Mouse (Mus musculus) neural tube, embryonic 15.5 days (tissue): Measurements from ENCODE around the gene Nudt1. TPM values are rescaled to one million over a fixed set of nuclear protein-coding genes. Genes with fewer than 3 reads are reported as not detected.

Experiments used
- ATAC-seq: fragments of 200-750 bp; cut with Nextera tagmentation; 2 replicates; pipeline ENCODE4 v1.8.0; 2017; ENCODE audit warnings: mild to moderate bottlenecking, moderate TSS enrichment, moderate library complexity; ENCODE audit not compliant: low FRiP score
- H3K27ac ChIP-seq: fragments of 300-500 bp; sonication (generic); replicated peaks from 2 replicates; pipeline ENCODE4 v1.5.1; 2015; ENCODE audit warnings: mild to moderate bottlenecking, inconsistent platforms
- H3K27me3 ChIP-seq: fragments of 300-500 bp; sonication (generic); replicated peaks from 2 replicates; pipeline ENCODE4 v1.6.1; 2015; ENCODE audit warnings: inconsistent platforms
- H3K36me3 ChIP-seq: fragments of 300-500 bp; sonication (generic); 2 replicates; pipeline ENCODE4 v1.6.1; 2015; ENCODE audit warnings: inconsistent platforms
- H3K4me1 ChIP-seq: fragments of 300-500 bp; sonication (generic); 2 replicates; pipeline ENCODE4 v1.6.1; 2015; ENCODE audit warnings: inconsistent platforms
- H3K4me2 ChIP-seq: fragments of 300-500 bp; sonication (generic); 2 replicates; pipeline ENCODE4 v1.6.1; 2015; ENCODE audit warnings: inconsistent platforms, mild to moderate bottlenecking, moderate library complexity
- H3K4me3 ChIP-seq: fragments of 300-500 bp; sonication (generic); replicated peaks from 2 replicates; pipeline ENCODE4 v1.5.1; 2015; ENCODE audit warnings: mild to moderate bottlenecking, inconsistent platforms
- H3K9ac ChIP-seq: fragments of 300-500 bp; sonication (generic); replicated peaks from 2 replicates; pipeline ENCODE4 v1.6.1; 2015; ENCODE audit warnings: mild to moderate bottlenecking, inconsistent platforms
- H3K9me3 ChIP-seq: fragments of 300-500 bp; sonication (generic); replicated peaks from 2 replicates; pipeline ENCODE4 v1.6.1; 2016; ENCODE audit warnings: inconsistent platforms
- WGBS: fragments of 180-500 bp; shearing (Covaris S2); methylation state at CpG from one replicate; pipeline ENCODE4 v1.1.7; 2015; ENCODE audit warnings: mixed read lengths; 5-methylcytosine and 5-hydroxymethylcytosine counted together
- polyA plus RNA-seq: library from polyadenylated mRNA; unstranded; fragments of >200 nt; fragmentation: Nextera tagmentation; extraction: Ambion mirVana; gene quantifications from 2 replicates; pipeline ENCODE4 v1.2.1, GENCODE M21; 2015

Gene Nudt1
- polyA plus RNA-seq, 1 experiment from 2014 or later, result 29.3 TPM

GRCm38 (mm10) chr5:140307602-140308001 lies 13.9 kb upstream of the Nudt1 start:
- ATAC-seq, result no peak
- H3K36me3 ChIP-seq, result peaks cover 57% of the 10 kb centered on the region
- H3K4me3 ChIP-seq, result no peak overlapping the region
- H3K4me1 ChIP-seq, result no peaks in the 10 kb centered on the region
- no peak overlapping the region for H3K4me2 ChIP-seq
- no peaks in the 10 kb centered on the region for H3K27me3 ChIP-seq
- no peaks in the 10 kb centered on the region for H3K9me3 ChIP-seq
- WGBS, result 88% methylated on average over 14 of the region's 14 CpGs
- H3K9ac ChIP-seq, result no peak overlapping the region
- H3K27ac ChIP-seq, result no peak overlapping the region

GRCm38 (mm10) chr5:140316716-140317115 lies 4.7 kb upstream of the Nudt1 start:
- H3K9ac ChIP-seq, result no peak overlapping the region
- ATAC-seq, result no peak
- WGBS, result 86% methylated on average over 3 of the region's 3 CpGs

GRCm38 (mm10) chr5:140321756-140322575 lies 510 bp downstream of the Nudt1 start:
- Histone ChIP-seq H3K4me3 (peak overlapping the region; percentile 81), H3K9me3 (no peaks in the 10 kb centered on the region), H3K4me2 (peak overlapping the region; percentile 85), H3K9ac (peak overlapping the region; percentile 97), H3K4me1 (peaks cover 27% of the 10 kb centered on the region), H3K36me3 (peaks cover 4% of the 10 kb centered on the region; the same call in 1 of the 2 replicates), H3K27me3 (no peaks in the 10 kb centered on the region), H3K27ac (peak overlapping the region; percentile 72)
- 2% methylated on average over 17 of the region's 17 CpGs for WGBS
- ATAC-seq, result peak; percentile 35; the same call in 1 of the 2 replicates

More at GRCm38 (mm10) chr5:140316716-140317115, 4.7 kb upstream of the Nudt1 start:
- Histone ChIP-seq H3K4me3 (no peak overlapping the region), H3K36me3 (peaks cover 24% of the 10 kb centered on the region), H3K4me2 (no peak overlapping the region), H3K27ac (no peak overlapping the region), H3K9me3 (no peaks in the 10 kb centered on the region), H3K4me1 (peaks cover 21% of the 10 kb centered on the region), H3K27me3 (no peaks in the 10 kb centered on the region)

GRCm38 (mm10) chr5:140324058-140324457 lies 2.6 kb downstream of the Nudt1 start:
- 95% methylated on average over 5 of the region's 5 CpGs for WGBS
- Histone ChIP-seq H3K27ac (no peak overlapping the region), H3K27me3 (no peaks in the 10 kb centered on the region), H3K36me3 (peaks cover 19% of the 10 kb centered on the region), H3K9me3 (no peaks in the 10 kb centered on the region), H3K4me3 (no peak overlapping the region), H3K4me2 (no peak overlapping the region), H3K9ac (no peak overlapping the region), H3K4me1 (peaks cover 24% of the 10 kb centered on the region)
- ATAC-seq, result no peak

- peak; percentile 79 for ATAC-seq
- peaks cover 17% of the 10 kb centered on the region for H3K36me3 ChIP-seq
- H3K9me3 ChIP-seq, result no peaks in the 10 kb centered on the region
- peak within 1 kb of the TSS; percentile 78 for H3K9ac ChIP-seq
- peak within 1 kb of the TSS; percentile 70 for H3K4me3 ChIP-seq
- peaks cover 21% of the 10 kb centered on the region for H3K4me1 ChIP-seq
- H3K4me2 ChIP-seq, result peak within 1 kb of the TSS; percentile 94
- no peaks in the 10 kb centered on the region for H3K27me3 ChIP-seq
- WGBS, result under 1% methylated on average over 39 of the region's 39 CpGs
- H3K27ac ChIP-seq, result peak within 1 kb of the TSS; percentile 86
These were observed 10.4 kb downstream of the Nudt1 start, which contains the start of gene Mrm2 for GRCm38 (mm10) chr5:140331615-140332512. TSS of gene Mrm2 (minus strand) at chr5:140331898.

- no peak for ATAC-seq
- H3K36me3 ChIP-seq, result peaks cover 15% of the 10 kb centered on the region
- no peaks in the 10 kb centered on the region for H3K9me3 ChIP-seq
- H3K4me2 ChIP-seq, result peak overlapping the region; percentile 94
- H3K4me1 ChIP-seq, result peaks cover 21% of the 10 kb centered on the region
- WGBS, result 64% methylated on average over 4 of the region's 4 CpGs
- no peaks in the 10 kb centered on the region for H3K27me3 ChIP-seq
- no peak overlapping the region for H3K9ac ChIP-seq
- peak overlapping the region; percentile 70; the same call in 1 of the 2 replicates for H3K4me3 ChIP-seq
- H3K27ac ChIP-seq, result no peak overlapping the region
These were observed 11.1 kb downstream of the Nudt1 start for GRCm38 (mm10) chr5:140332519-140332918.

GRCm38 (mm10) chr5:140333631-140334030 lies 12.2 kb downstream of the Nudt1 start:
- 38% methylated on average over 2 of the region's 2 CpGs for WGBS
- H3K9ac ChIP-seq, result no peak overlapping the region
- no peak for ATAC-seq

GRCm38 (mm10) chr5:140336680-140337079 lies 15.2 kb downstream of the Nudt1 start:
- Histone ChIP-seq H3K4me1 (peaks cover 5% of the 10 kb centered on the region), H3K4me2 (no peak overlapping the region), H3K9me3 (no peaks in the 10 kb centered on the region), H3K9ac (no peak overlapping the region), H3K27me3 (no peaks in the 10 kb centered on the region), H3K36me3 (peaks cover 37% of the 10 kb centered on the region), H3K4me3 (no peak overlapping the region), H3K27ac (no peak overlapping the region)
- ATAC-seq, result no peak
- WGBS, result 69% methylated on average over 1 of the region's 1 CpGs

More at GRCm38 (mm10) chr5:140333631-140334030, 12.2 kb downstream of the Nudt1 start:
- H3K4me3 ChIP-seq, result no peak overlapping the region
- no peak overlapping the region for H3K4me2 ChIP-seq
- H3K27ac ChIP-seq, result no peak overlapping the region
- H3K36me3 ChIP-seq, result peaks cover 15% of the 10 kb centered on the region
- no peaks in the 10 kb centered on the region for H3K27me3 ChIP-seq
- no peaks in the 10 kb centered on the region for H3K9me3 ChIP-seq
- peaks cover 21% of the 10 kb centered on the region for H3K4me1 ChIP-seq

- Histone ChIP-seq H3K4me1 (no peaks in the 10 kb centered on the region), H3K27ac (no peak overlapping the region), H3K4me2 (no peak overlapping the region), H3K4me3 (no peak overlapping the region), H3K27me3 (no peaks in the 10 kb centered on the region), H3K9ac (no peak overlapping the region), H3K9me3 (no peaks in the 10 kb centered on the region), H3K36me3 (peaks cover 44% of the 10 kb centered on the region)
- 98% methylated on average over 4 of the region's 4 CpGs for WGBS
- no peak for ATAC-seq
These were observed 17.3 kb downstream of the Nudt1 start for GRCm38 (mm10) chr5:140338779-140339178.

- Histone ChIP-seq H3K27me3 (no peaks in the 10 kb centered on the region), H3K9ac (no peak overlapping the region), H3K4me3 (no peak overlapping the region), H3K4me2 (no peak overlapping the region), H3K4me1 (no peaks in the 10 kb centered on the region), H3K36me3 (peaks cover 53% of the 10 kb centered on the region), H3K9me3 (no peaks in the 10 kb centered on the region), H3K27ac (no peak overlapping the region)
- WGBS, result 92% methylated on average over 3 of the region's 3 CpGs
- ATAC-seq, result no peak
These were observed 18.4 kb downstream of the Nudt1 start for GRCm38 (mm10) chr5:140339836-140340235.

GRCm38 (mm10) chr5:140342880-140343279 lies 21.4 kb downstream of the Nudt1 start:
- Histone ChIP-seq H3K9me3 (no peaks in the 10 kb centered on the region), H3K27me3 (no peaks in the 10 kb centered on the region), H3K27ac (no peak overlapping the region), H3K4me3 (no peak overlapping the region), H3K36me3 (peaks cover 62% of the 10 kb centered on the region), H3K4me2 (no peak overlapping the region), H3K4me1 (no peaks in the 10 kb centered on the region), H3K9ac (no peak overlapping the region)
- 84% methylated on average over 4 of the region's 4 CpGs for WGBS
- no peak for ATAC-seq
